8 mouse cellular contexts compared by ENCODE assay signal in genomic region chr10:127166771-127167613, GRCm38 (mm10). TPM values are rescaled to one million over a fixed set of nuclear protein-coding genes. Genes with fewer than 3 reads are reported as not detected.
DNase-seq lines count a peak whose midpoint lies in the region; ATAC-seq and TF ChIP-seq lines count a peak whose summit lies in the region.

No protein-coding gene starts in this region.

- no peak for DNase-seq in heart, adult 18-20 months
- no peak for DNase-seq in hindbrain, postnatal 0 days (ENCODE audit: low spot score)
- no peak for DNase-seq in ovary, adult 18-20 months (ENCODE audit: low spot score)
- DNase-seq in adipocyte (ENCODE audit: low spot score), result no peak
- no peak for DNase-seq in right cerebral cortex, postnatal 10 days (ENCODE audit: low spot score in 2 of 2)

- H3K4me3 ChIP-seq in heart, embryonic 15.5 days, result peak overlapping the region; percentile 59
- H3K4me3 ChIP-seq in cortical plate, adult 2 months (ENCODE audit: insufficient read depth, low read length), result peak overlapping the region; percentile 94
- H3K4me3 ChIP-seq in hindbrain, postnatal 0 days (ENCODE audit: low read length), result peak overlapping the region; percentile 76
- H3K4me3 ChIP-seq in midbrain, embryonic 12.5 days, result peak overlapping the region; percentile 63

- WGBS in heart, embryonic 15.5 days, result 28% methylated on average over 15 of the region's 15 CpGs
- WGBS in hindbrain, postnatal 0 days, result 24% methylated on average over 15 of the region's 15 CpGs
- 20% methylated on average over 15 of the region's 15 CpGs for WGBS in midbrain, embryonic 12.5 days

- peaks cover 90% of the 10 kb centered on the region for H3K27me3 ChIP-seq in heart, embryonic 15.5 days
- H3K27me3 ChIP-seq in hindbrain, postnatal 0 days (ENCODE audit: insufficient read depth, low read length), result no peaks in the 10 kb centered on the region
- H3K27me3 ChIP-seq in midbrain, embryonic 12.5 days, result peaks cover 82% of the 10 kb centered on the region

- TF ChIP-seq CTCF in cortical plate, adult 2 months (IDR thresholded peaks at IDR 0.05; ENCODE audit: extremely low read depth, insufficient read depth, low read length), result no peak
- TF ChIP-seq CTCF in hindbrain, postnatal 0 days (IDR thresholded peaks at IDR 0.05; ENCODE audit: low read depth), result no peak

- H3K36me3 ChIP-seq in heart, embryonic 15.5 days, result no peaks in the 10 kb centered on the region
- peaks cover 5% of the 10 kb centered on the region; the same call in 1 of the 2 replicates for H3K36me3 ChIP-seq in hindbrain, postnatal 0 days (ENCODE audit: insufficient read depth, low read length)
- no peaks in the 10 kb centered on the region for H3K36me3 ChIP-seq in midbrain, embryonic 12.5 days

- H3K9me3 ChIP-seq in heart, embryonic 15.5 days (replicated peaks), result no peaks in the 10 kb centered on the region
- no peaks in the 10 kb centered on the region for H3K9me3 ChIP-seq in hindbrain, postnatal 0 days (ENCODE audit: low read length)
- H3K9me3 ChIP-seq in midbrain, embryonic 12.5 days, result no peaks in the 10 kb centered on the region

- TF ChIP-seq POLR2A in cortical plate, adult 2 months (IDR thresholded peaks at IDR 0.05; ENCODE audit: extremely low read depth, insufficient read depth, low read length), result no peak

- H3K27ac ChIP-seq in heart, embryonic 15.5 days, result no peak overlapping the region
- H3K27ac ChIP-seq in cortical plate, adult 2 months (ENCODE audit: insufficient read depth, low read length), result no peak overlapping the region
- peak overlapping the region; percentile 96 for H3K27ac ChIP-seq in hindbrain, postnatal 0 days
- H3K27ac ChIP-seq in midbrain, embryonic 12.5 days (replicated peaks), result 0 out of 2 replicates have a peak overlapping the region, but pooled peaks have one; percentile 69

- no peak overlapping the region for H3K9ac ChIP-seq in heart, embryonic 15.5 days
- H3K9ac ChIP-seq in hindbrain, postnatal 0 days (replicated peaks; ENCODE audit: low read length), result peak overlapping the region; percentile 96
- H3K9ac ChIP-seq in midbrain, embryonic 12.5 days (replicated peaks), result peak overlapping the region; percentile 81

- peaks cover 41% of the 10 kb centered on the region for H3K4me1 ChIP-seq in heart, embryonic 15.5 days (replicated peaks)
- peaks cover 2% of the 10 kb centered on the region; the same call in 1 of the 2 replicates for H3K4me1 ChIP-seq in cortical plate, adult 2 months (ENCODE audit: control insufficient read depth, insufficient read depth, low read length)
- H3K4me1 ChIP-seq in hindbrain, postnatal 0 days (ENCODE audit: insufficient read depth, low read length), result 0 out of 2 replicates have a peak, but pooled peaks cover 7% of the 10 kb centered on the region
- H3K4me1 ChIP-seq in midbrain, embryonic 12.5 days, result peaks cover 36% of the 10 kb centered on the region

- no peak for ATAC-seq in heart, embryonic 15.5 days (replicated peaks; ENCODE audit: insufficient number of reproducible peaks, insufficient read depth, low FRiP score, low read depth)
- no peak for ATAC-seq in hindbrain, postnatal 0 days
- ATAC-seq in midbrain, embryonic 12.5 days (ENCODE audit: low FRiP score, low read depth), result no peak

- H3K4me2 ChIP-seq in heart, embryonic 15.5 days, result peak overlapping the region; percentile 100
- H3K4me2 ChIP-seq in hindbrain, postnatal 0 days (ENCODE audit: low read depth, low read length), result peak overlapping the region; percentile 89
- peak overlapping the region; percentile 99 for H3K4me2 ChIP-seq in midbrain, embryonic 12.5 days (replicated peaks)

RNA-seq across cellular contexts. Expression of gene B4galnt1, which starts 2.0 kb away (rescaled TPM):
- 1.5 and 5.7 TPM in 2 replicates for polyA plus RNA-seq in heart, embryonic 15.5 days (2015; fragmentation: Nextera tagmentation; extraction: Ambion mirVana)
- 1 to 10 TPM; 1.8 to 7.9 TPM for total RNA-seq in heart, adult 18-20 months (2021)
- polyA plus RNA-seq in cortical plate, adult 2 months (2012; rRNA removed), result 127 and 129 TPM in 2 replicates
- total RNA-seq in hindbrain, postnatal 0 days (2014; rRNA removed), result 111 and 112 TPM in 2 replicates
- polyA plus RNA-seq in hindbrain, postnatal 0 days (2015; fragmentation: Nextera tagmentation; extraction: Ambion mirVana), result 56.7 and 65.3 TPM in 2 replicates
- polyA plus RNA-seq in midbrain, embryonic 12.5 days (2016; fragmentation: Nextera tagmentation; extraction: Ambion mirVana), result 15.2 and 17.7 TPM in 2 replicates

RNA-seq across cellular contexts. Expression of gene Slc26a10, which starts 13.5 kb away (rescaled TPM):
- 15.6 and 16.7 TPM in 2 replicates for polyA plus RNA-seq in heart, embryonic 15.5 days (2015; fragmentation: Nextera tagmentation; extraction: Ambion mirVana)
- total RNA-seq in heart, adult 18-20 months (2021), result 1 to 10 TPM; 8.0 to 9.2 TPM
- polyA plus RNA-seq in cortical plate, adult 2 months (2012; rRNA removed), result 8.7 TPM in 2 replicates
- 0.31 TPM in 1 of 2 replicates, not detected in the other for total RNA-seq in hindbrain, postnatal 0 days (2014; rRNA removed)
- polyA plus RNA-seq in hindbrain, postnatal 0 days (2015; fragmentation: Nextera tagmentation; extraction: Ambion mirVana), result 0.79 and 1.1 TPM in 2 replicates
- polyA plus RNA-seq in midbrain, embryonic 12.5 days (2016; fragmentation: Nextera tagmentation; extraction: Ambion mirVana), result 0.89 and 1.1 TPM in 2 replicates

RNA-seq across cellular contexts. Expression of gene Arhgef25, which starts 22.9 kb away (rescaled TPM):
- 24.7 and 32.5 TPM in 2 replicates for polyA plus RNA-seq in heart, embryonic 15.5 days (2015; fragmentation: Nextera tagmentation; extraction: Ambion mirVana)
- total RNA-seq in heart, adult 18-20 months (2021), result 10 to 100 TPM in 1 of 2 experiments, 1 to 10 TPM in 1; 8.9 to 10.1 TPM
- polyA plus RNA-seq in cortical plate, adult 2 months (2012; rRNA removed), result 225 and 288 TPM in 2 replicates
- total RNA-seq in hindbrain, postnatal 0 days (2014; rRNA removed), result 61.0 and 65.4 TPM in 2 replicates
- polyA plus RNA-seq in hindbrain, postnatal 0 days (2015; fragmentation: Nextera tagmentation; extraction: Ambion mirVana), result 20.3 and 21.6 TPM in 2 replicates
- 39.6 and 46.1 TPM in 2 replicates for polyA plus RNA-seq in midbrain, embryonic 12.5 days (2016; fragmentation: Nextera tagmentation; extraction: Ambion mirVana)

RNA-seq across cellular contexts. Expression of gene Dtx3, which starts 28.5 kb away (rescaled TPM):
- polyA plus RNA-seq in heart, embryonic 15.5 days (2015; fragmentation: Nextera tagmentation; extraction: Ambion mirVana), result 63.5 and 86.0 TPM in 2 replicates
- 10 to 100 TPM; 18.1 to 21.2 TPM for total RNA-seq in heart, adult 18-20 months (2021)
- 371 and 407 TPM in 2 replicates for polyA plus RNA-seq in cortical plate, adult 2 months (2012; rRNA removed)
- total RNA-seq in hindbrain, postnatal 0 days (2014; rRNA removed), result 233 and 240 TPM in 2 replicates
- 170 and 185 TPM in 2 replicates for polyA plus RNA-seq in hindbrain, postnatal 0 days (2015; fragmentation: Nextera tagmentation; extraction: Ambion mirVana)
- polyA plus RNA-seq in midbrain, embryonic 12.5 days (2016; fragmentation: Nextera tagmentation; extraction: Ambion mirVana), result 204 and 205 TPM in 2 replicates

RNA-seq across cellular contexts. Expression of gene Pip4k2c, which starts 44.4 kb away (rescaled TPM):
- 23.2 and 27.0 TPM in 2 replicates for polyA plus RNA-seq in heart, embryonic 15.5 days (2015; fragmentation: Nextera tagmentation; extraction: Ambion mirVana)
- total RNA-seq in heart, adult 18-20 months (2021), result 10 to 100 TPM; 30.3 to 30.8 TPM
- polyA plus RNA-seq in cortical plate, adult 2 months (2012; rRNA removed), result 116 and 117 TPM in 2 replicates
- total RNA-seq in hindbrain, postnatal 0 days (2014; rRNA removed), result 18.3 and 22.8 TPM in 2 replicates
- 19.9 and 20.2 TPM in 2 replicates for polyA plus RNA-seq in hindbrain, postnatal 0 days (2015; fragmentation: Nextera tagmentation; extraction: Ambion mirVana)
- polyA plus RNA-seq in midbrain, embryonic 12.5 days (2016; fragmentation: Nextera tagmentation; extraction: Ambion mirVana), result 17.0 and 18.1 TPM in 2 replicates

Comparison
In these comparisons a context has a peak if more than half of its experiments do, and no peak if none do; other contexts are left out.
1. H3K27ac ChIP-seq: peak in hindbrain, postnatal 0 days (single experiment) and midbrain, embryonic 12.5 days (single experiment); none in heart, embryonic 15.5 days (single experiment) and cortical plate, adult 2 months (single experiment).
2. Peak in every context shown above with its lines, with median percentiles within 50 percentile points of each other: H3K4me2 ChIP-seq and H3K4me3 ChIP-seq.